Mouse (Mus musculus) bone marrow, adult 2 months (tissue): ENCODE results near the gene Ms4a1. TPM values are rescaled to one million over a fixed set of nuclear protein-coding genes. Genes with fewer than 3 reads are reported as not detected.

Experiments used
- H3K27ac ChIP-seq: fragments of 200-500 bp; 2 replicates; pipeline ENCODE4 v1.5.1; 2012; ENCODE audit warnings: low read depth, mild to moderate bottlenecking, control low read depth, inconsistent platforms, low read length; ENCODE audit not compliant: control insufficient read depth, poor library complexity, insufficient read depth
- H3K4me1 ChIP-seq: fragments of 200-500 bp; 2 replicates; pipeline ENCODE4 v1.6.1; 2011; ENCODE audit warnings: low read length; ENCODE audit not compliant: control insufficient read depth, insufficient read depth
- H3K4me3 ChIP-seq: fragments of 200-500 bp; replicated peaks from 2 replicates; pipeline ENCODE3; 2011; ENCODE audit warnings: mild to moderate bottlenecking, low read depth, low read length, control low read depth; ENCODE audit not compliant: control insufficient read depth
- CTCF ChIP-seq: fragments of 200-500 bp; IDR thresholded peaks from 2 replicates; pipeline ENCODE4 v1.5.1; 2011; ENCODE audit warnings: low read length, control low read depth; ENCODE audit not compliant: control insufficient read depth, insufficient read depth
- POLR2A ChIP-seq: fragments of 200-500 bp; IDR thresholded peaks from 2 replicates; pipeline ENCODE4 v1.6.1; 2011; ENCODE audit warnings: low read depth, mild to moderate bottlenecking, control low read depth, low read length, borderline replicate concordance; ENCODE audit not compliant: control insufficient read depth
- WGBS: fragments of 180-500 bp; shearing (Covaris S2); methylation state at CpG from one replicate; pipeline ENCODE4 v1.1.7; 2018; 5-methylcytosine and 5-hydroxymethylcytosine counted together
- polyA plus RNA-seq: library from polyadenylated mRNA; stranded (reverse); fragments of >200 nt; gene quantifications from 2 replicates; pipeline ENCODE4 v1.2.4, GENCODE M21; 2011; ENCODE audit warnings: low replicate concordance; ENCODE audit not compliant: missing spikeins, insufficient read depth, insufficient read length

Gene Ms4a1
- polyA plus RNA-seq, 1 experiment, result 9.9 TPM

- 69% methylated on average over 5 of the region's 5 CpGs for whole genome bisulfite sequencing
- H3K4me1 ChIP-seq, result peaks cover 1% of the 10 kb centered on the region; the same call in 1 of the 2 replicates
These were observed 30.9 kb downstream of the Ms4a1 start for GRCm38 (mm10) chr19:11234921-11235735.

DNA sequence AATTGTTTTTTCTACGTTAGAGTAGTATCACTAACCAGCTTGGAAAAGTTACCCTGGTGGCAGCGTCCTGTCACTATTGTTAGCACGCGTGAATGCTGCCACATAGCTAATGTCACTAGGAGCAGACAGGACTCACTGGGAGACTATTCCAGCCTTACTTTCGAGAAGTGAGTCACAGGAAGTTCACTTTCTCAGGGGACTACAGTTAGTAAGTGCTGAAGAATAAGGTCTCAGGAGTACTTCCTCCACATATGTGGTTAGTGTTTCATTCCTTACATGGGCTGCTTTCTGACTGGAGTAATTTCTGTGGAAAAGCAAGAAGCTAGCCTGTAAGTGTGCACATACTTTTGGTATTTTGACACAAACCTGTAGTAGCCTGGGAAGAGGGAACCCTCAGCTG lies 31.8 kb downstream of the Ms4a1 start:
- H3K27ac ChIP-seq, result no peak overlapping the region
- TF ChIP-seq CTCF (no peak), POLR2A (no peak)
- 52% methylated on average over 5 of the region's 5 CpGs for WGBS
- H3K4me3 ChIP-seq, result no peak overlapping the region
- H3K4me1 ChIP-seq, result peaks cover 1% of the 10 kb centered on the region; the same call in 1 of the 2 replicates

More at GRCm38 (mm10) chr19:11234921-11235735, 30.9 kb downstream of the Ms4a1 start:
- H3K27ac ChIP-seq, result no peak overlapping the region
- no peak overlapping the region for H3K4me3 ChIP-seq
- TF ChIP-seq CTCF (no peak), POLR2A (no peak)

- Histone ChIP-seq H3K27ac (no peak within 1 kb of the TSS), H3K4me3 (no peak within 1 kb of the TSS), H3K4me1 (peaks cover 1% of the 10 kb centered on the region; the same call in 1 of the 2 replicates)
- WGBS, result 63% methylated on average over 5 of the region's 5 CpGs
- TF ChIP-seq CTCF (no peak), POLR2A (no peak)
These were observed 33.7 kb downstream of the Ms4a1 start, which contains the start of gene Ms4a12 for GRCm38 (mm10) chr19:11232348-11232747. Gene Ms4a12, minus strand, starts transcription at chr19:11232448.

Other genes with a start within 250 kb of the Ms4a1 start
- gene Ms4a18, start 248.2 kb downstream of the Ms4a1 start, polyA plus RNA-seq, result not detected in 2 replicates
- gene Ms4a8a, start 185.1 kb downstream of the Ms4a1 start, polyA plus RNA-seq, result 7.3 and 12.7 TPM in 2 replicates
- not detected in 2 replicates for gene 1700017D01Rik, start 135.4 kb downstream of the Ms4a1 start, polyA plus RNA-seq
- not detected in 2 replicates for gene 1700025F22Rik, start 100.9 kb downstream of the Ms4a1 start, polyA plus RNA-seq
- gene Ms4a13, start 69.5 kb downstream of the Ms4a1 start, polyA plus RNA-seq, result not detected in 2 replicates
- 0.90 TPM in 1 of 2 replicates, not detected in the other for gene Ms4a12, start 33.8 kb downstream of the Ms4a1 start, polyA plus RNA-seq
- not detected in 2 replicates for gene Ms4a5, start 17.6 kb upstream of the Ms4a1 start, polyA plus RNA-seq
- 0.47 and 0.85 TPM in 2 replicates for gene Ms4a14, start 48.2 kb upstream of the Ms4a1 start, polyA plus RNA-seq
- 5.3 and 9.6 TPM in 2 replicates for gene Ms4a7, start 69.9 kb upstream of the Ms4a1 start, polyA plus RNA-seq
- 1.6 and 4.3 TPM in 2 replicates for gene Ms4a4a, start 109.3 kb upstream of the Ms4a1 start, polyA plus RNA-seq
- 8.4 and 16.7 TPM in 2 replicates for gene Ms4a4c, start 138.5 kb upstream of the Ms4a1 start, polyA plus RNA-seq
- gene Ms4a4b, start 177.3 kb upstream of the Ms4a1 start, polyA plus RNA-seq, result 2.3 and 9.6 TPM in 2 replicates
- 9.2 and 36.3 TPM in 2 replicates for gene Ms4a6c, start 203.1 kb upstream of the Ms4a1 start, polyA plus RNA-seq
- 2.4 and 11.9 TPM in 2 replicates for gene Gm8369, start 219.7 kb upstream of the Ms4a1 start, polyA plus RNA-seq